Mouse (Mus musculus): ENCODE measurements around the gene Ubxn2a. TPM values are rescaled to one million over a fixed set of nuclear protein-coding genes. Genes with fewer than 3 reads are reported as not detected.

Ubxn2a gene
- polyA plus RNA-seq, 1 experiment from 2014 or later: 22.4 TPM

DNA sequence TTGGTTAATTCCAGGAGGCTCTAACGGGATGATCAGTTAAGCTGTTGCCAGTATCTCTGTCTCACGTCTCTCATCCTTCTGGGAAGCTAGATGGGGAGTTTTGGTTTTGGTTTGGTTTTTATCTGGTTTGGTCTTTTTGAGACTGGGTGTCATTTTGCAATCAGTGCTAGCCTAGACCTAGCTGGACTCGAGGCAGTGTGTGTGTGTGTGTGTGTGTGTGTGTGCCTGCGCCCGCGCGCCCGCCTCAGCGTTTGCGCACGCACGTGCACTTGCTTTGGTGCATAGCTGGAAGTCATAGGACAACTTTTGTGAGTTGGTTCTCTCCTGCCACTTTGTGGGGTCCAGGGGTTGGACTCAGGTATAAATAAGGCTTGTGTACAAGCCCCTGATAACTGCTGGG, 63.8 kb downstream of the Ubxn2a start:
- peaks cover 10% of the 10 kb centered on the region; the same call in 1 of the 2 replicates for H3K36me3 ChIP-seq (replicated peaks)
- under 1% methylated on average over 12 of the region's 12 CpGs for WGBS
- H3K4me1 ChIP-seq: peaks cover 29% of the 10 kb centered on the region
- peak; percentile 70 for DNase-seq (ENCODE audit: low spot score)
- peaks cover 31% of the 10 kb centered on the region for H3K27me3 ChIP-seq (replicated peaks; ENCODE audit: low read depth, poor library complexity, severe bottlenecking)
- peak overlapping the region; percentile 79 for H3K4me3 ChIP-seq
- peak overlapping the region; percentile 82; the same call in 1 of the 2 replicates for H3K27ac ChIP-seq (replicated peaks)
- no peaks in the 10 kb centered on the region for H3K9me3 ChIP-seq

DNA sequence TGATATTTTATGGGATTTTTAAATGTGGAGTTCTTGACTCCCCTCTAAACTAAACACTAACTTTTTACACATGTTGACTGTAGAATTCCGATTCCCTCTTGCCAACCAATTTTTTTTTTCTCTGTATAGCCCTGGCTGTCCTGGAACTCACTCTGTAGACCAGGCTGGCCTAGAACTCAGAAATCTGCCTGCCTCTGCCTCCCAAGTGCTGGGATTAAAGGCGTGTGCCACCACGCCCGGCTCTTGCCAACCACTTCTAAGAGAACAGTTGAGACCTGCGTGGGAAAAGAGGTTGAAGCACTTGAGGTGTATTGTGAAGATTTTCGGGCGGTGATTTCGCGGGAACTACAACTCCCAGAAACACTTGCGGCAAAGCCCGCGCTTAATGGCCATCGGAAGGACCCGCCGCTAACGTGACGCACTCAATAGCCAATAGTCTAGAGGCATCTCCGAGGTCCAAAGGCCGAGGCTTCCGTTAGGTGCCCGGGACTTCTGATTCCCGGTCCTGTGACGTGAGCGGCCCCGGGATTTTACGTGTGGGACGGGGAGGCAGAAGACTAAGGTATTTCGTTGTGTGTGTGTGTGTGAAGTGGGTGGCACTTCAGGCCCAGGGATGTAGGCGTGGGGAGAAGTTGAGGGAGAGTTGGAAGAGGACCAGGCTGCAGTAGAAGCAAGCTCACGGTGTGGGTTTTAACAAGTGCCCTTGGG, 64.5 kb downstream of the Ubxn2a start, which contains the start of gene Wdcp:
Wdcp (plus strand) TSS at position 414 of the 708 bp plus-strand sequence.
- peak within 1 kb of the TSS; percentile 88 for H3K4me3 ChIP-seq
- under 1% methylated on average over 30 of the region's 30 CpGs for WGBS
- no peaks in the 10 kb centered on the region for H3K9me3 ChIP-seq
- H3K36me3 ChIP-seq (replicated peaks): peaks cover 7% of the 10 kb centered on the region; the same call in 1 of the 2 replicates
- peaks cover 29% of the 10 kb centered on the region for H3K4me1 ChIP-seq
- peaks cover 32% of the 10 kb centered on the region for H3K27me3 ChIP-seq (replicated peaks; ENCODE audit: low read depth, poor library complexity, severe bottlenecking)
- peak; percentile 92 for DNase-seq (ENCODE audit: low spot score)
- peak within 1 kb of the TSS; percentile 82 for H3K27ac ChIP-seq (replicated peaks)

DNA sequence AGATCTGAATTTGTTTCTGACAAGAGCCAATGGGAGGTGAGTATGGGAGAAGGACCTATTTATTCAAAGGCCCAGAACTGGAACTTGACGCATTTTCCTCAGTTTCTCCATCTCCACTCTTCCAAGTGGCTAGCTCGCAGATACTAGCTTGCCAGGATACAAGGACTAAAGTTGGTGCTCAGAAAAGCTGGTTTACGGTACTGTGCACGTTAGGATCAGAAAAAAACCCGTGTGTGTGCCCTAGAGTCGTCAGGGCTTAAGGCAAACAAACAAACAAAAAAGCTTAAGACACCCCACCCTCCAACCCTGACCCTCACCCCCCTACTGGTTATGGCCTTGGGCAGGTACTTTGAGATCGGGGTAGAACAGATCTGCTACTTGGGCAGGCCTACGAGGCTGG, 65.0 kb downstream of the Ubxn2a start:
- peak overlapping the region; percentile 88; the same call in 1 of the 2 replicates for H3K4me3 ChIP-seq
- 87% methylated on average over 8 of the region's 8 CpGs for WGBS

DNA sequence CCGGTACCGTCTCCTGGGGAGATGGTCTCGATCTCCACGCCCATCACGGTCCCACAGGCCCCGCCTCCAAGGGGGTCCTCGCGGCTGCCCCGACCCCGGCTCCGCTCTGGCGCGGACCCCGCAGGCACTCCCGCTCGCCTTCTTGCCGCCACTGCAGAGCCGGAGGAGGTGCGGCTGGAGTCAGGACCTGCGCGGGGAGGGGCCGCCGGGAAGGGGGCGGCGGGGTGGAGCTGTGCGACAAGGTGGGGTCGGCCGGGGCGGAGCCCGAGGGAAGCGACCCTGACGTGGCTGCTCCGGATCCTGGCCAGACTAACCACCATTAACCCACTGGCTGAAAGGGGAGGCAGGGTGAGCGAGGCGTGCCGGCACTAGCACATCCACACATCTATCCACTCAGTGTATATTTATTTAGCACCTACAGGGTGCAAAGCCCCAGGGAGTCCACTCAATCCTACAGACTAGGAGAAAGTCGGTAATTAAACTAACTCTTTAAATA, 66.1 kb downstream of the Ubxn2a start, which contains the start of gene Fkbp1b:
Fkbp1b (minus strand) TSS at position 200 of the 496 bp plus-strand sequence.
- H3K27ac ChIP-seq (replicated peaks): peak within 1 kb of the TSS; percentile 82

More for the DNA sequence above, 65.0 kb downstream of the Ubxn2a start:
- H3K27ac ChIP-seq (replicated peaks): no peak overlapping the region
- H3K9me3 ChIP-seq: no peaks in the 10 kb centered on the region
- H3K27me3 ChIP-seq (replicated peaks; ENCODE audit: low read depth, poor library complexity, severe bottlenecking): peaks cover 32% of the 10 kb centered on the region
- peaks cover 29% of the 10 kb centered on the region for H3K4me1 ChIP-seq
- DNase-seq (ENCODE audit: low spot score): no peak
- peaks cover 6% of the 10 kb centered on the region; the same call in 1 of the 2 replicates for H3K36me3 ChIP-seq (replicated peaks)

DNA sequence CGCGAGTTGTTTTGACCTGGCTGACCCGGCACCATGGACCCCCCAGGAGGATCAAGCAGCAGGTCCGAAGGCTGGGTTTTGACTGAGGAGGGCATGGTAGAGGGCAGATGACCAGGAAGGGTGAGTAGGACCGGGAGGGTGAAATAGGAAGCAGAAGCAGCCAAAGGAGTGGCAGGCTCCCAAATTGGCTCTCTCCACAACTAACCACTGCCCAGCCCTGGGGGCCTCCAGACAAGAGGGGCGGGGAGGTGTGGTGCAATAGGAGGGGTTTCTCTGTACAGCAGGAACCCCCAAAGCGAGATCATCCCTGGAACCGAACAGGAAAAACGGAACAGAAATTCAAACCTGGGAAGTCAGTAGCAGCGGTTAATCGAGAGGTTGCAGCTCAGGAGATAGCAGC, 66.8 kb downstream of the Ubxn2a start:
- no peaks in the 10 kb centered on the region for H3K36me3 ChIP-seq (replicated peaks)
- peak overlapping the region; percentile 88 for H3K4me3 ChIP-seq
- H3K4me1 ChIP-seq: peaks cover 29% of the 10 kb centered on the region
- H3K27ac ChIP-seq (replicated peaks): peak overlapping the region; percentile 82
- WGBS: under 1% methylated on average over 11 of the region's 11 CpGs
- H3K9me3 ChIP-seq: no peaks in the 10 kb centered on the region
- peaks cover 32% of the 10 kb centered on the region for H3K27me3 ChIP-seq (replicated peaks; ENCODE audit: low read depth, poor library complexity, severe bottlenecking)
- no peak for DNase-seq (ENCODE audit: low spot score)

More for the DNA sequence above, 66.1 kb downstream of the Ubxn2a start, which contains the start of gene Fkbp1b:
- no peaks in the 10 kb centered on the region for H3K9me3 ChIP-seq
- DNase-seq (ENCODE audit: low spot score): peak; percentile 88
- 0 out of 2 replicates have a peak, but pooled peaks cover 2% of the 10 kb centered on the region for H3K36me3 ChIP-seq (replicated peaks)
- WGBS: under 1% methylated on average over 37 of the region's 37 CpGs
- peaks cover 29% of the 10 kb centered on the region for H3K4me1 ChIP-seq
- H3K27me3 ChIP-seq (replicated peaks; ENCODE audit: low read depth, poor library complexity, severe bottlenecking): peaks cover 32% of the 10 kb centered on the region
- H3K4me3 ChIP-seq: peak within 1 kb of the TSS; percentile 88

DNA sequence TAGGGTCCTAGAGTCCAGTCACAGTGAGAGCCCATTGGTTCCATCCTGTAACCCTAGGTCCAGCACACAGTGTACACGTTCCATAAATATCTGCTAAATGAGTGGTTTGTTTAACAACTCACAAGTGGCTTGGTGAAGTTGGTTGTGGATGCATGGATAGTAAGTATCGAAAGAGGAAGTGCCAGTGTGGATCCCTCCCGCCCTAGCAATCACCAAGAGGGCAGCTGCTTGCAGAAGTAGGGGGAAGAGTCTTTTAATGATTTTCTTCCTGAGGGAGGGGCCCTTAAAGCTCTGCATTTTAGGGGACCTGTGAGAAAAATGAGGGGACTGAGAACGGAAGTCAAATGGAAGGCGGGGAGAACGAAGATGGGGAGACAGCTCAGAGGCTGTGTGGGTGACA, 67.5 kb downstream of the Ubxn2a start:
- no peaks in the 10 kb centered on the region for H3K9me3 ChIP-seq
- no peak overlapping the region for H3K4me3 ChIP-seq
- H3K36me3 ChIP-seq (replicated peaks): no peaks in the 10 kb centered on the region
- DNase-seq (ENCODE audit: low spot score): no peak
- WGBS: 57% methylated on average over 6 of the region's 6 CpGs
- no peak overlapping the region for H3K27ac ChIP-seq (replicated peaks)
- peaks cover 29% of the 10 kb centered on the region for H3K4me1 ChIP-seq
- H3K27me3 ChIP-seq (replicated peaks; ENCODE audit: low read depth, poor library complexity, severe bottlenecking): peaks cover 32% of the 10 kb centered on the region

DNA sequence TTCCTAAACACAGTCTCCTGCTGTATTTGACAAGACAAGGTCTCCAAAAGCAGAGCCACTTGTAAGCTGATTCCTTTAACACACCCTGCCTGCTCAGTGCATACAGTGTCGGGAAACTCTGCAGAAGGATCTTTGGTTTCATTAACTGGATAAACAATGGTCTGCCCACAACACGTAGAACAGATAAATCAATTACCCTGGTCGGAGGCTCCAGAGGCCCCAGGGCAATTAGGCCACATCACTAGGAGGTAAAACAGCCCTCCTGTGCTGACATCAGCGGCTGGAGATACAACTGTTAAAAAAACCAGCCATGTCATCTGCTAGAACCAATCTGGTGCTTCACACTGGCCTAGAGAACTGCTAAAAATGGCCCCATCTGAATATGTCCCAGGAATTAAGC, 70.5 kb downstream of the Ubxn2a start:
- H3K36me3 ChIP-seq (replicated peaks): peaks cover 10% of the 10 kb centered on the region
- no peak overlapping the region for H3K4me3 ChIP-seq
- H3K9me3 ChIP-seq: no peaks in the 10 kb centered on the region
- no peak overlapping the region for H3K27ac ChIP-seq (replicated peaks)
- peaks cover 24% of the 10 kb centered on the region for H3K27me3 ChIP-seq (replicated peaks; ENCODE audit: low read depth, poor library complexity, severe bottlenecking)
- H3K4me1 ChIP-seq: peaks cover 17% of the 10 kb centered on the region
- no peak for DNase-seq (ENCODE audit: low spot score)
- WGBS: 38% methylated on average over 4 of the region's 4 CpGs

Other genes starting within 250 kb of the Ubxn2a start
- gene Fam228a, start 169.3 kb downstream of the Ubxn2a start, polyA plus RNA-seq (2016; fragmentation: Nextera tagmentation; extraction: Ambion mirVana): 0.33 and 0.45 TPM in 2 replicates
- 2.2 and 2.4 TPM in 2 replicates for gene Pfn4, start 138.7 kb downstream of the Ubxn2a start, polyA plus RNA-seq (2016; fragmentation: Nextera tagmentation; extraction: Ambion mirVana)
- gene Fam228b, start 138.4 kb downstream of the Ubxn2a start, polyA plus RNA-seq (2016; fragmentation: Nextera tagmentation; extraction: Ambion mirVana): 1.4 and 2.4 TPM in 2 replicates
- gene Sf3b6, start 90.2 kb downstream of the Ubxn2a start, polyA plus RNA-seq (2016; fragmentation: Nextera tagmentation; extraction: Ambion mirVana): 299 and 302 TPM in 2 replicates
- gene Fkbp1b, start 66.1 kb downstream of the Ubxn2a start, polyA plus RNA-seq (2016; fragmentation: Nextera tagmentation; extraction: Ambion mirVana): 6.4 and 9.7 TPM in 2 replicates
- gene Wdcp, start 64.4 kb downstream of the Ubxn2a start, polyA plus RNA-seq (2016; fragmentation: Nextera tagmentation; extraction: Ambion mirVana): 25.9 and 26.0 TPM in 2 replicates
- 2.9 and 4.3 TPM in 2 replicates for gene Mfsd2b, start 33.3 kb downstream of the Ubxn2a start, polyA plus RNA-seq (2016; fragmentation: Nextera tagmentation; extraction: Ambion mirVana)
- 14.8 TPM in 2 replicates for gene Atad2b, start 9.6 kb upstream of the Ubxn2a start, polyA plus RNA-seq (2016; fragmentation: Nextera tagmentation; extraction: Ambion mirVana)